Mouse (Mus musculus) MEL (cell line): ENCODE measurements around the gene Cdk13. TPM values are rescaled to one million over a fixed set of nuclear protein-coding genes. Genes with fewer than 3 reads are reported as not detected.

Experiments
- DNase-seq: peaks from one replicate; pipeline ENCODE4 v3.0.0; 2011; ENCODE audit warnings: low read depth, low spot score
- H3K27ac ChIP-seq: 2 replicates; pipeline ENCODE4 v1.5.1; 2012; ENCODE audit warnings: low read depth, mild to moderate bottlenecking, control low read depth, low read length, moderate library complexity; ENCODE audit not compliant: control insufficient read depth
- H3K27me3 ChIP-seq, 2 experiments: fragments of 150-350 bp in 1 of 2; sonication (generic) in 1 of 2; 2 replicates each; pipeline ENCODE4 v1.6.1; 2012; ENCODE audit warnings: low read length in 2 of 2, mild to moderate bottlenecking in 2 of 2, improper control_type of control experiment in 1 of 2, moderate library complexity in 1 of 2; ENCODE audit not compliant: insufficient read depth in 2 of 2, control insufficient read depth in 1 of 2
- H3K36me3 ChIP-seq, 2 experiments: 2 replicates each; pipeline ENCODE4 v1.6.1; 2012 to 2014; ENCODE audit warnings: low read length in 2 of 2, improper control_type of control experiment in 1 of 2, inconsistent platforms in 1 of 2, mild to moderate bottlenecking in 1 of 2; ENCODE audit not compliant: insufficient read depth in 2 of 2, control insufficient read depth in 1 of 2
- H3K4me1 ChIP-seq, 2 experiments: fragments of 150-350 bp in 1 of 2; sonication (generic) in 1 of 2; 2 replicates each; pipeline ENCODE4 v1.6.1; 2012; ENCODE audit warnings: low read length in 2 of 2, improper control_type of control experiment in 1 of 2, mild to moderate bottlenecking in 1 of 2; ENCODE audit not compliant: insufficient read depth in 2 of 2, control insufficient read depth in 1 of 2
- H3K4me3 ChIP-seq, 2 experiments: fragments of 150-350 bp in 1 of 2; sonication (generic) in 1 of 2; 2 replicates each; pipeline ENCODE4 v1.5.1; 2012; ENCODE audit warnings: low read depth in 2 of 2, low read length in 2 of 2, mild to moderate bottlenecking in 2 of 2, moderate library complexity in 2 of 2, control low read depth in 1 of 2, improper control_type of control experiment in 1 of 2; ENCODE audit not compliant: control insufficient read depth in 1 of 2, insufficient read depth in 1 of 2
- H3K79me2 ChIP-seq: 2 replicates; pipeline ENCODE4 v1.6.1; 2012; ENCODE audit warnings: mild to moderate bottlenecking, low read length, moderate library complexity; ENCODE audit not compliant: control insufficient read depth, poor library complexity, insufficient read depth
- H3K9ac ChIP-seq: 2 replicates; pipeline ENCODE4 v1.6.1; 2012; ENCODE audit warnings: low read depth, mild to moderate bottlenecking, control low read depth, low read length, moderate library complexity; ENCODE audit not compliant: control insufficient read depth, poor library complexity, severe bottlenecking
- H3K9me3 ChIP-seq: fragments of 150-350 bp; sonication (generic); replicated peaks from 2 replicates; pipeline ENCODE4 v1.6.1; 2012; ENCODE audit warnings: mild to moderate bottlenecking, low read length, improper control_type of control experiment, moderate library complexity; ENCODE audit not compliant: insufficient read depth
- BHLHE40 ChIP-seq: IDR thresholded peaks from 2 replicates; pipeline ENCODE4 v1.6.1; 2012; ENCODE audit warnings: low read depth, mild to moderate bottlenecking, inconsistent platforms, low read length, improper control_type of control experiment, borderline replicate concordance
- ELF1 ChIP-seq: IDR thresholded peaks from 2 replicates; pipeline ENCODE4 v1.6.1; 2014; ENCODE audit warnings: low read depth, mild to moderate bottlenecking, inconsistent platforms, low read length, improper control_type of control experiment, moderate library complexity
- EP300 ChIP-seq, 2 experiments: IDR thresholded peaks; 2 replicates each; pipeline ENCODE4 v1.6.1; 2011; ENCODE audit warnings: improper control_type of control experiment in 2 of 2, low read length in 2 of 2, low read depth in 1 of 2, mild to moderate bottlenecking in 1 of 2
- ETS1 ChIP-seq: IDR thresholded peaks from 2 replicates; pipeline ENCODE4 v1.6.1; 2012; ENCODE audit warnings: low read depth, mild to moderate bottlenecking, inconsistent platforms, low read length, improper control_type of control experiment, moderate library complexity
- GATA1 ChIP-seq: IDR thresholded peaks from 2 replicates; pipeline ENCODE4 v1.6.1; 2011; ENCODE audit warnings: low read depth, low read length, improper control_type of control experiment
- MAZ ChIP-seq: IDR thresholded peaks from 2 replicates; pipeline ENCODE4 v1.6.1; 2012; ENCODE audit warnings: low read depth, mild to moderate bottlenecking, inconsistent platforms, low read length, improper control_type of control experiment
- MXI1 ChIP-seq: IDR thresholded peaks from 2 replicates; pipeline ENCODE4 v1.6.1; 2011; ENCODE audit warnings: mild to moderate bottlenecking, low read depth, low read length, improper control_type of control experiment
- NELFE ChIP-seq: IDR thresholded peaks from 2 replicates; pipeline ENCODE4 v1.6.1; 2011; ENCODE audit warnings: low read depth, low read length, improper control_type of control experiment
- POLR2A ChIP-seq, 2 experiments: IDR thresholded peaks; 2 replicates each; pipeline ENCODE4 v1.6.1; 2011 to 2012; ENCODE audit warnings: low read length in 2 of 2, mild to moderate bottlenecking in 2 of 2, control low read depth in 1 of 2, improper control_type of control experiment in 1 of 2, low read depth in 1 of 2, moderate library complexity in 1 of 2; ENCODE audit not compliant: control insufficient read depth in 1 of 2, insufficient read depth in 1 of 2, poor library complexity in 1 of 2
- POLR2AphosphoS5 ChIP-seq: IDR thresholded peaks from 2 replicates; pipeline ENCODE4 v1.6.1; 2012; ENCODE audit warnings: low read depth, borderline replicate concordance, mild to moderate bottlenecking, inconsistent platforms, low read length, moderate library complexity, mixed read lengths
- RCOR1 ChIP-seq: IDR thresholded peaks from 2 replicates; pipeline ENCODE4 v1.6.1; 2012; ENCODE audit warnings: low read depth, mild to moderate bottlenecking, inconsistent platforms, low read length, improper control_type of control experiment
- SIN3A ChIP-seq: IDR thresholded peaks from 2 replicates; pipeline ENCODE4 v1.6.1; 2012; ENCODE audit warnings: low read length, improper control_type of control experiment, inconsistent platforms
- SMC3 ChIP-seq: IDR thresholded peaks from 2 replicates; pipeline ENCODE4 v1.6.1; 2011; ENCODE audit warnings: low read depth, low read length, improper control_type of control experiment
- UBTF ChIP-seq: IDR thresholded peaks from 2 replicates; pipeline ENCODE4 v1.6.1; 2012; ENCODE audit warnings: low read depth, mild to moderate bottlenecking, inconsistent platforms, low read length, improper control_type of control experiment, moderate library complexity, borderline replicate concordance; ENCODE audit not compliant: insufficient read depth
- USF1 ChIP-seq: IDR thresholded peaks from 2 replicates; pipeline ENCODE4 v1.6.1; 2014; ENCODE audit warnings: low read depth, mild to moderate bottlenecking, inconsistent platforms, low read length, improper control_type of control experiment, moderate library complexity
- USF2 ChIP-seq, 2 experiments: IDR thresholded peaks; 2 replicates each; pipeline ENCODE4 v1.6.1; 2011 to 2012; ENCODE audit warnings: improper control_type of control experiment in 2 of 2, low read length in 2 of 2, borderline replicate concordance in 1 of 2, inconsistent platforms in 1 of 2, low read depth in 1 of 2, mild to moderate bottlenecking in 1 of 2; ENCODE audit not compliant: insufficient read depth in 1 of 2
- ZKSCAN1 ChIP-seq: IDR thresholded peaks from 2 replicates; pipeline ENCODE4 v1.6.1; 2012; ENCODE audit warnings: low read depth, mild to moderate bottlenecking, inconsistent platforms, low read length, improper control_type of control experiment, moderate library complexity
- ZMIZ1 ChIP-seq: IDR thresholded peaks from 2 replicates; pipeline ENCODE4 v1.6.1; 2012; ENCODE audit warnings: low read depth, mild to moderate bottlenecking, inconsistent platforms, low read length, improper control_type of control experiment, moderate library complexity
- ZNF384 ChIP-seq: IDR thresholded peaks from 2 replicates; pipeline ENCODE4 v1.6.1; 2012; ENCODE audit warnings: low read depth, mild to moderate bottlenecking, inconsistent platforms, low read length, improper control_type of control experiment
- polyA plus RNA-seq, 2 experiments: library from polyadenylated mRNA; stranded (reverse) in 1 of 2; unstranded in 1 of 2; fragments of >175 nt in 1 of 2; fragments of >200 nt in 1 of 2; gene quantifications; 2 replicates each; pipeline versions ENCODE4 v1.2.1 to v1.2.4; 2012; ENCODE audit warnings: low replicate concordance in 2 of 2, low read depth in 1 of 2; ENCODE audit not compliant: insufficient read length in 2 of 2, insufficient read depth in 1 of 2, missing spikeins in 1 of 2
- total RNA-seq: library from RNA; depleted of rRNA; stranded (reverse); fragments of 300-350 nt; gene quantifications from 2 replicates; pipeline ENCODE4 v1.2.3, GENCODE M21; 2012

Cdk13 gene
- total and polyA plus RNA-seq, 3 experiments: 28.7 to 43.7 TPM; not detected in 1

GRCm38 (mm10) chr13:17773112-17773511 lies 31.8 kb downstream of the Cdk13 start:
- no peak overlapping the region for H3K4me3 ChIP-seq
- peaks cover 20% of the 10 kb centered on the region for H3K79me2 ChIP-seq
- no peaks in the 10 kb centered on the region for H3K27me3 ChIP-seq
- H3K9ac ChIP-seq: no peak overlapping the region
- no peaks in the 10 kb centered on the region for H3K9me3 ChIP-seq
- peak; percentile 76 for DNase-seq
- H3K4me1 ChIP-seq: peaks cover 3 to 16% of the 10 kb centered on the region in 2 experiments; a peak in 3 of 4 replicates
- H3K36me3 ChIP-seq: peaks cover 7 to 33% of the 10 kb centered on the region in 2 experiments
- H3K27ac ChIP-seq: no peak overlapping the region
- TF ChIP-seq USF1 (no peak), BHLHE40 (no peak), GATA1 (peak; percentile 49), MXI1 (peak; percentile 28; the same call in 1 of the 2 replicates), POLR2A (IDR thresholded peaks at IDR 0.05; ENCODE audit: control insufficient read depth in 1 of 2, insufficient read depth in 1 of 2, low read depth in 1 of 2, low read length in 2 of 2, poor library complexity in 1 of 2) (no peak), ETS1 (peak; percentile 53; the same call in 1 of the 2 replicates), NELFE (no peak), MAZ (peak; percentile 71; the same call in 1 of the 2 replicates), ZMIZ1 (no peak), POLR2AphosphoS5 (no peak), SIN3A (no peak), EP300 (IDR thresholded peaks at IDR 0.05; ENCODE audit: low read depth in 1 of 2, low read length in 2 of 2) (peak; percentile 44 to 79; a peak in 3 of 4 replicates), ELF1 (0 out of 2 replicates have a peak, but pooled peaks have one; percentile 13), RCOR1 (0 out of 2 replicates have a peak, but pooled peaks have one; percentile 33)

GRCm38 (mm10) chr13:17772574-17772973 lies 32.3 kb downstream of the Cdk13 start:
- Histone ChIP-seq H3K9me3 (no peaks in the 10 kb centered on the region), H3K27me3 (no peaks in the 10 kb centered on the region), H3K4me3 (no peak overlapping the region), H3K27ac (no peak overlapping the region), H3K36me3 (peaks cover 7 to 33% of the 10 kb centered on the region in 2 experiments), H3K4me1 (peaks cover 3 to 16% of the 10 kb centered on the region in 2 experiments; a peak in 3 of 4 replicates), H3K79me2 (peaks cover 22% of the 10 kb centered on the region), H3K9ac (no peak overlapping the region)
- TF ChIP-seq ZKSCAN1 (no peak), RCOR1 (no peak), USF2 (IDR thresholded peaks at IDR 0.05; ENCODE audit: borderline replicate concordance in 1 of 2, insufficient read depth in 1 of 2, low read depth in 1 of 2, low read length in 2 of 2) (no peak), SMC3 (no peak), ZMIZ1 (no peak), USF1 (no peak), ZNF384 (no peak), UBTF (no peak), POLR2A (IDR thresholded peaks at IDR 0.05; ENCODE audit: control insufficient read depth in 1 of 2, insufficient read depth in 1 of 2, low read depth in 1 of 2, low read length in 2 of 2, poor library complexity in 1 of 2) (no peak), BHLHE40 (no peak)
- DNase-seq: no peak
